Mouse (Mus musculus) hindbrain, postnatal 0 days (tissue): Measurements from ENCODE around the gene Sh3bgrl. TPM values are rescaled to one million over a fixed set of nuclear protein-coding genes. Genes with fewer than 3 reads are reported as not detected.

ENCODE experiments used
- ATAC-seq: fragments of 200-750 bp; cut with Nextera tagmentation; 2 replicates; pipeline ENCODE4 v1.8.0; 2017; ENCODE audit warnings: mild to moderate bottlenecking, moderate TSS enrichment, moderate library complexity
- DNase-seq: peaks from one replicate; pipeline ENCODE4 v3.0.0-alpha.2; 2015; ENCODE audit warnings: low spot score
- H3K27ac ChIP-seq: fragments of 300-500 bp; sonication (generic); 2 replicates; pipeline ENCODE4 v1.5.1; 2014; ENCODE audit warnings: mild to moderate bottlenecking
- H3K27me3 ChIP-seq: fragments of 300-500 bp; sonication (generic); 2 replicates; pipeline ENCODE4 v1.6.1; 2014; ENCODE audit warnings: low read length, mixed read lengths; ENCODE audit not compliant: insufficient read depth
- H3K36me3 ChIP-seq: fragments of 300-500 bp; sonication (generic); 2 replicates; pipeline ENCODE4 v1.6.1; 2014; ENCODE audit warnings: low read length, mixed read lengths; ENCODE audit not compliant: insufficient read depth
- H3K4me1 ChIP-seq: fragments of 300-500 bp; sonication (generic); 2 replicates; pipeline ENCODE4 v1.6.1; 2014; ENCODE audit warnings: antibody characterized with exemption, low read length, mixed read lengths; ENCODE audit not compliant: insufficient read depth
- H3K4me2 ChIP-seq: fragments of 300-500 bp; sonication (generic); 2 replicates; pipeline ENCODE4 v1.6.1; 2014; ENCODE audit warnings: low read depth, mild to moderate bottlenecking, low read length, moderate library complexity, mixed read lengths
- H3K4me3 ChIP-seq: fragments of 300-500 bp; sonication (generic); 2 replicates; pipeline ENCODE4 v1.5.1; 2014; ENCODE audit warnings: low read length
- H3K9ac ChIP-seq: fragments of 300-500 bp; sonication (generic); replicated peaks from 2 replicates; pipeline ENCODE4 v1.6.1; 2014; ENCODE audit warnings: mild to moderate bottlenecking, low read length, moderate library complexity, mixed read lengths
- H3K9me3 ChIP-seq: fragments of 300-500 bp; sonication (generic); 2 replicates; pipeline ENCODE4 v1.6.1; 2016; ENCODE audit warnings: low read length, mixed read lengths
- CTCF ChIP-seq: IDR thresholded peaks from 2 replicates; pipeline ENCODE4 v1.5.1; 2016; ENCODE audit warnings: antibody characterized with exemption, control low read depth, low read depth
- WGBS: fragments of 180-500 bp; shearing (Covaris S2); extraction: QIAGEN DNeasy Blood & Tissue Kit; methylation state at CpG from one replicate; pipeline ENCODE4 v1.1.7; 2014; 5-methylcytosine and 5-hydroxymethylcytosine counted together
- polyA plus RNA-seq: library from polyadenylated mRNA; unstranded; fragments of >200 nt; fragmentation: Nextera tagmentation; extraction: Ambion mirVana; gene quantifications from 2 replicates; pipeline ENCODE4 v1.2.1, GENCODE M21; 2015
- total RNA-seq: library from RNA; depleted of rRNA; stranded (reverse); fragments of >200 nt; gene quantifications from 2 replicates; pipeline ENCODE4 v1.2.3, GENCODE M21; 2014

Sh3bgrl gene
- total and polyA plus RNA-seq, 2 experiments from 2014 or later, result 66.8 to 143 TPM

DNA sequence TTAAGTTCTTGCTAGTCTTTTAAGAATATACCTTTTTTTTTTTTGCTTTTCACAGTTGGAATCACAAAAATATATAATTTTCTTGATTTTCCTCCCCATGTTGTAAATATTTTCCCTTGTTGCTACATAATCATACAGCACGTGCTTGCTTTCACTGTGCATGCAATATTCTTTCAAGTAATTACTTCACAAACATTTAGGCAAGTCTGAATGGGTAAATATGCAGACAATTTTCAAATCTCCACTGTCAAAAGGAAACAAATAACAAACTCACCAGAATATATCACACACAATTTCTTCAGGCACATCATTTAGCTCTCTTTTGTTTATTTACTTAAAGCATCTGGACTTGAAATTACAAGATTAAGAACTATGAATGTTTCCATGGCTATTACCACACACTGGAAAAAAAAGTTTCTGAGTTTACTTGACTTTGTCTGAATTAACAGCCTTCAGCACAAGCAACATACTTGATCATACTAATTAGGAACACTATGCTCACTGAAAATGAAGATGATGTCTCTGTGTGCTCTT is 46.2 kb downstream of the Sh3bgrl start:
- H3K27me3 ChIP-seq, result no peaks in the 10 kb centered on the region
- H3K36me3 ChIP-seq, result no peaks in the 10 kb centered on the region
- DNase-seq (no peak), ATAC-seq (no peak)
- H3K27ac ChIP-seq, result no peak overlapping the region
- H3K4me3 ChIP-seq, result no peak overlapping the region
- no peak overlapping the region for H3K4me2 ChIP-seq
- no peak overlapping the region for H3K9ac ChIP-seq
- H3K9me3 ChIP-seq, result no peaks in the 10 kb centered on the region
- TF ChIP-seq CTCF, result no peak
- no peaks in the 10 kb centered on the region for H3K4me1 ChIP-seq
- WGBS, result 83% methylated on average over 1 of the region's 1 CpGs

DNA sequence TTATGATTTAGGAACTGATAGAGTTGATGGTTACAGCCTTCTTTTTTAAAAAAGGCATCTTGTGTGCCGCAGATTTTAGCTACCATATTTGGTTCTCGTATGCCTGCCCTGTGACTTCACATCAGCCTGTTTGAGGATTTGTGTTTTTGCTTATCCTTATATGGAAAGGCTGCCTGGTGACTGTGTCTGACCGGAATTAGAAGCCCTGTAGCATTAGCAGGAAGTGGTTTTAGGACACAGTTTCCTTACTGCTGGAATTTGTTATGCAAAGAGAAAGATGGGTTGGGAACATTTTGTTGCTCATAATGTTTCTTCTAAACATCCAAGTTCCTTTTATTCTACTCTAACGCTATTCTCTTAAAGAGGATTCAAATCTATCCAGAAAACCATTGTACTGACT is 47.1 kb downstream of the Sh3bgrl start:
- no peak for ATAC-seq
- H3K4me2 ChIP-seq, result no peak overlapping the region
- H3K27me3 ChIP-seq, result no peaks in the 10 kb centered on the region
- H3K27ac ChIP-seq, result no peak overlapping the region; the same call in 1 of the 2 replicates
- no peak for DNase-seq
- H3K9ac ChIP-seq, result no peak overlapping the region
- H3K36me3 ChIP-seq, result no peaks in the 10 kb centered on the region
- no peaks in the 10 kb centered on the region for H3K4me1 ChIP-seq
- no peaks in the 10 kb centered on the region for H3K9me3 ChIP-seq
- WGBS, result 76% methylated on average over 4 of the region's 4 CpGs
- TF ChIP-seq CTCF, result no peak
- no peak overlapping the region for H3K4me3 ChIP-seq

DNA sequence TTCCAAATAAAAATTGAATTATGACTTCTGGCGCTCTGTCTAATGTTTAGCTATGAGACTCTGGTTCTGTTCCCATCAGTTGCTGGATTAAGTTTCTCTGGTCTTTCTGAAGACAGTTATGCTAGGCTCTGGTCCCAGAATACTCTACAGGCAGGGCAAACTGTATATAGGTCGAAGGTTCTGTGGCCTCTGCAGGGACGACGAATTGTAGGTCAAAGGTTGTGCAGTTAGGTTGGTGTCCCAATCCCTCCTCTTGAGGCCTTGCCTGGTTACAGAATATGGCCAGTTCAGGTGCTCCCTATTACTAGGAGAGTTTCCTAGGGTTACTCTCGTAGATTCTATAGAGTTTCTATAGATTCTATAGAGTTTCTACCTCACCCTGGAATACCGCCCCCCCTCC is 50.6 kb downstream of the Sh3bgrl start:
- Histone ChIP-seq H3K36me3 (no peaks in the 10 kb centered on the region), H3K4me3 (no peak overlapping the region), H3K9me3 (no peaks in the 10 kb centered on the region), H3K27me3 (no peaks in the 10 kb centered on the region), H3K9ac (no peak overlapping the region), H3K4me2 (no peak overlapping the region), H3K27ac (no peak overlapping the region), H3K4me1 (no peaks in the 10 kb centered on the region)
- no peak for DNase-seq
- WGBS, result 89% methylated on average over 6 of the region's 6 CpGs
- no peak for TF ChIP-seq CTCF
- ATAC-seq, result no peak

DNA sequence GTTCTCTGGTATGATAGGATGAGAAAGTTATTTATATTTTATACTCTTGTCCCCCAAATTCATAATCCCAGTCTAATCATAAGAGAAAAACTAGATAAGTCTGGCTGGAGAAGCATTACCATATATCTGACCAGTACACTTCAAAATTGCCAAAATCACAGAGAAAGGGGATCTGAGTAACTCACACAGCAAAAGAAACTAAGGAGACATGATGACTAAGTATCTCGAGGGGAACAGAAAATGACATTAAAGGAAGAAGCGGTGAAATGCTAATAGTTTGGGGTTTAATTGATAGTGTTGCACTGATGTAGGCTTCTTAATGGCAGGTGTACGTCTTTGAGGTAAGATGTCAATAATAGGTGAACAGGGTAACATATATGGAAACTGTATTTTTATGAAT is 51.9 kb downstream of the Sh3bgrl start:
- no peak overlapping the region for H3K4me2 ChIP-seq
- WGBS, result 84% methylated on average over 3 of the region's 3 CpGs
- H3K36me3 ChIP-seq, result no peaks in the 10 kb centered on the region
- TF ChIP-seq CTCF, result no peak
- no peak for DNase-seq
- H3K27me3 ChIP-seq, result no peaks in the 10 kb centered on the region
- H3K4me3 ChIP-seq, result no peak overlapping the region
- no peak overlapping the region for H3K27ac ChIP-seq
- no peak overlapping the region for H3K9ac ChIP-seq
- H3K9me3 ChIP-seq, result no peaks in the 10 kb centered on the region
- H3K4me1 ChIP-seq, result no peaks in the 10 kb centered on the region
- ATAC-seq, result no peak

DNA sequence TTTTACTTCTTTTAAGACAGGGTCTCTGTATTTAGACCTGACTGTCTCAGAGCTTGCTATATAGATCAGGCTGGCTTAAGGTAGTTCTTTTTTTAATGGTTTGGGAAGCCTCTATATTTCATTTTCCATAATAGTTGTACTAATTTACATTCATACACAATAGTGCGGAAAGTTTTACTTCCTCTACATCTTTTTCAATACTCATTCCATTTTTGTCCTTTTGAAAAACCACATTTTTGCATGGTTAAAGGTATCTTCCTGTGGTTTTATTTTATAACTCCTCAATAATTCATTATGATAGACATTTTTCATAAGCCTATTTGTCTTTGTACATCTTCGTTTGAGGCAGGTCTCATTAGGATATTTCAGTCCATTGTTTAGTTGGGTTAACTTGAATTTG is 56.1 kb downstream of the Sh3bgrl start:
- Histone ChIP-seq H3K4me1 (no peaks in the 10 kb centered on the region), H3K27ac (no peak overlapping the region), H3K4me2 (no peak overlapping the region), H3K27me3 (no peaks in the 10 kb centered on the region), H3K4me3 (no peak overlapping the region), H3K9me3 (no peaks in the 10 kb centered on the region), H3K9ac (no peak overlapping the region), H3K36me3 (no peaks in the 10 kb centered on the region)
- DNase-seq, result no peak
- ATAC-seq, result no peak
- WGBS, result 87% methylated on average over 2 of the region's 2 CpGs
- no peak for TF ChIP-seq CTCF

DNA sequence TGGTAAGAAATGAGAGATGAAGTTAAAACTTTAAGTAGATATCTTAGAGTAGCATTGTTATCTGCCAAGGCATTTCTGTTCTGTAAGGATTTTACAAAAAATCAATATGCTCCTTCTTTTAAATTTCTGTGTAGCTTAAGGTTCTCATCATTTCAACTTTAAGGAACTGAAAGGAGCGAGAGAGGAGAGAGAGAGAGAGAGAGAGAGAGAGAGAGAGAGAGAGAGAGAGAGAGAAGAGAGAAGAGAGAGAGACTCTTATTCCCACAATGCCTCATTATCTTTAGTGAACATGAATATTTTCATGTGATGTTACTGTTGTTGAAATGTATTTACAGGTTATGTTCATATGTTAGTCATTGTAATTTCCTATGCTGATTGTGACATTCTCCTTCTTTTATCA is 65.2 kb downstream of the Sh3bgrl start:
- Histone ChIP-seq H3K27ac (no peak overlapping the region), H3K4me2 (no peak overlapping the region), H3K4me1 (no peaks in the 10 kb centered on the region), H3K27me3 (no peaks in the 10 kb centered on the region), H3K9ac (no peak overlapping the region), H3K9me3 (no peaks in the 10 kb centered on the region), H3K4me3 (no peak overlapping the region), H3K36me3 (no peaks in the 10 kb centered on the region)
- ATAC-seq, result no peak
- WGBS, result 91% methylated on average over 1 of the region's 1 CpGs
- no peak for TF ChIP-seq CTCF
- no peak for DNase-seq

DNA sequence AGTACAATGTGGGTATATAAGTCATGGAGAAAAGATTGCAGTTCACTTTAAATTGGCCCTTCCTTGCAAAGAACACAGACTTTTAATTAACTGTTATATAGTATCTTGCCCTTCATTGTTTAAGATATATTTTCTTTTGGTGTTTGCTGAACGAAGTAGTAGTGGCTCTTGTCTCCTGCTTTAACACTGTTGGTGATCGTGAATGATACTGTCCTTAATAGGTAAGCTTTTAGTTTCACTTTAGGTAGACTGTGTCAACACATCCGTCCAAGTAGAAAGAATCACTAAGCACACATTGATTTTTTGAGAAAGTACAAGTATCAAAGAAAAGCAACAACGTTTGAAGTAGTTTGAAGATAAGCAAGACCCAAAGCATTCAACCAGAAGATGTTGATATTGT is 65.7 kb downstream of the Sh3bgrl start:
- no peak for TF ChIP-seq CTCF
- Histone ChIP-seq H3K27me3 (no peaks in the 10 kb centered on the region), H3K9ac (no peak overlapping the region), H3K4me2 (no peak overlapping the region), H3K4me1 (no peaks in the 10 kb centered on the region), H3K4me3 (no peak overlapping the region), H3K36me3 (no peaks in the 10 kb centered on the region), H3K9me3 (no peaks in the 10 kb centered on the region), H3K27ac (no peak overlapping the region)
- ATAC-seq (no peak), DNase-seq (no peak)
- 79% methylated on average over 4 of the region's 4 CpGs for WGBS
